Mouse (Mus musculus) liver, embryonic 12.5 days (tissue): Measurements from ENCODE around the gene Rph3al. TPM values are rescaled to one million over a fixed set of nuclear protein-coding genes. Genes with fewer than 3 reads are reported as not detected.

Experiments used
- ATAC-seq: fragments of 200-750 bp; cut with Nextera tagmentation; 2 replicates; pipeline ENCODE4 v1.8.0; 2017; ENCODE audit warnings: moderate number of reproducible peaks, mild to moderate bottlenecking, moderate library complexity
- H3K27ac ChIP-seq: fragments of 300-500 bp; sonication (generic); 2 replicates; pipeline ENCODE4 v1.5.1; 2016; ENCODE audit warnings: mild to moderate bottlenecking
- H3K27me3 ChIP-seq: fragments of 300-500 bp; sonication (generic); replicated peaks from 2 replicates; pipeline ENCODE4 v1.6.1; 2016; ENCODE audit warnings: mild to moderate bottlenecking, moderate library complexity
- H3K36me3 ChIP-seq: fragments of 300-500 bp; sonication (generic); 2 replicates; pipeline ENCODE4 v1.6.1; 2016; ENCODE audit warnings: mild to moderate bottlenecking, moderate library complexity
- H3K4me1 ChIP-seq: fragments of 300-500 bp; sonication (generic); 2 replicates; pipeline ENCODE4 v1.6.1; 2016
- H3K4me2 ChIP-seq: fragments of 300-500 bp; sonication (generic); 2 replicates; pipeline ENCODE4 v1.6.1; 2016; ENCODE audit warnings: mild to moderate bottlenecking, moderate library complexity
- H3K4me3 ChIP-seq: fragments of 300-500 bp; sonication (generic); 2 replicates; pipeline ENCODE4 v1.5.1; 2016; ENCODE audit warnings: mild to moderate bottlenecking, moderate library complexity
- H3K9ac ChIP-seq: fragments of 300-500 bp; sonication (generic); 2 replicates; pipeline ENCODE4 v1.6.1; 2016; ENCODE audit warnings: mild to moderate bottlenecking, moderate library complexity
- H3K9me3 ChIP-seq: fragments of 300-500 bp; sonication (generic); replicated peaks from 2 replicates; pipeline ENCODE4 v1.6.1; 2016; ENCODE audit warnings: mild to moderate bottlenecking, moderate library complexity
- WGBS: fragments of 180-500 bp; shearing (Covaris S2); methylation state at CpG from one replicate; pipeline ENCODE4 v1.1.7; 2016; ENCODE audit not compliant: insufficient replicate concordance; 5-methylcytosine and 5-hydroxymethylcytosine counted together
- polyA plus RNA-seq: library from polyadenylated mRNA; unstranded; fragments of >200 nt; fragmentation: Nextera tagmentation; extraction: Ambion mirVana; gene quantifications from 2 replicates; pipeline ENCODE4 v1.2.1, GENCODE M21; 2016

Gene Rph3al
- polyA plus RNA-seq, 1 experiment from 2014 or later, result 0.57 TPM

- H3K36me3 ChIP-seq, result no peaks in the 10 kb centered on the region
- H3K4me1 ChIP-seq, result no peaks in the 10 kb centered on the region
- peaks cover 34% of the 10 kb centered on the region for H3K27me3 ChIP-seq
- H3K9ac ChIP-seq, result no peak overlapping the region
- 73% methylated on average over 5 of the region's 5 CpGs for WGBS
- no peak overlapping the region for H3K4me3 ChIP-seq
- no peak overlapping the region for H3K27ac ChIP-seq
- no peak for ATAC-seq
- no peaks in the 10 kb centered on the region for H3K9me3 ChIP-seq
- H3K4me2 ChIP-seq, result no peak overlapping the region
These were observed 67.8 kb downstream of the Rph3al start for GRCm38 (mm10) chr11:75870386-75870785.

GRCm38 (mm10) chr11:75869898-75870297 is 68.3 kb downstream of the Rph3al start:
- Histone ChIP-seq H3K36me3 (no peaks in the 10 kb centered on the region), H3K4me1 (no peaks in the 10 kb centered on the region), H3K4me2 (no peak overlapping the region), H3K9me3 (no peaks in the 10 kb centered on the region), H3K27ac (no peak overlapping the region), H3K27me3 (peaks cover 38% of the 10 kb centered on the region), H3K4me3 (no peak overlapping the region), H3K9ac (no peak overlapping the region)
- 58% methylated on average over 5 of the region's 5 CpGs for WGBS
- ATAC-seq, result no peak

GRCm38 (mm10) chr11:75866861-75867260 is 71.4 kb downstream of the Rph3al start:
- no peak for ATAC-seq
- H3K4me2 ChIP-seq, result no peak overlapping the region
- H3K36me3 ChIP-seq, result no peaks in the 10 kb centered on the region
- peaks cover 44% of the 10 kb centered on the region for H3K27me3 ChIP-seq
- H3K9me3 ChIP-seq, result no peaks in the 10 kb centered on the region
- H3K9ac ChIP-seq, result no peak overlapping the region
- 55% methylated on average over 4 of the region's 4 CpGs for WGBS
- no peak overlapping the region for H3K4me3 ChIP-seq
- no peaks in the 10 kb centered on the region for H3K4me1 ChIP-seq
- no peak overlapping the region for H3K27ac ChIP-seq

- no peak overlapping the region for H3K27ac ChIP-seq
These were observed 72.4 kb downstream of the Rph3al start for GRCm38 (mm10) chr11:75865859-75866258.

DNA sequence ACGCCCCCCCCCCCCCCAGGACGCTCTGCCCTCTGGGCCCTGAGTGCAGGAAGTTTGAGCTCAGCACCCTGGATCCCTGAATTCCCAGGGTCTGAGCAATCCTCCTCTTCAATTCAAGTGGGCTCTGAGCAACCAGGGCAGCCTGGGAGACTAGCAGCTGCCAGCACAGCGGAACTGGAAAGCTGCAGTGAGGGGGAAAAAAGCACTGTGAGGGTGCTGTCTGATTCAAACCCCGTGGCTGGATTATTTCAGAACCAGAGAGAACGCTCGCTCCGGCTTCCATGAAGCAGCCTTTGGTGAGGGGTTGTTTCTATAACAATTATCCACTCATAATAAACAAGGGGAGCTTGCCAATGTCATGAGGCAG is 73.0 kb downstream of the Rph3al start:
- Histone ChIP-seq H3K4me2 (no peak overlapping the region), H3K4me3 (no peak overlapping the region), H3K9me3 (no peaks in the 10 kb centered on the region), H3K4me1 (no peaks in the 10 kb centered on the region), H3K27me3 (peaks cover 29% of the 10 kb centered on the region), H3K36me3 (no peaks in the 10 kb centered on the region), H3K27ac (no peak overlapping the region), H3K9ac (no peak overlapping the region)
- no peak for ATAC-seq
- 35% methylated on average over 7 of the region's 7 CpGs for WGBS

More at GRCm38 (mm10) chr11:75865859-75866258, 72.4 kb downstream of the Rph3al start:
- no peaks in the 10 kb centered on the region for H3K36me3 ChIP-seq
- no peak overlapping the region for H3K4me3 ChIP-seq
- no peak overlapping the region for H3K9ac ChIP-seq
- H3K27me3 ChIP-seq, result peaks cover 34% of the 10 kb centered on the region
- WGBS, result 43% methylated on average over 9 of the region's 9 CpGs
- H3K4me1 ChIP-seq, result no peaks in the 10 kb centered on the region
- H3K4me2 ChIP-seq, result no peak overlapping the region
- no peaks in the 10 kb centered on the region for H3K9me3 ChIP-seq
- no peak for ATAC-seq

DNA sequence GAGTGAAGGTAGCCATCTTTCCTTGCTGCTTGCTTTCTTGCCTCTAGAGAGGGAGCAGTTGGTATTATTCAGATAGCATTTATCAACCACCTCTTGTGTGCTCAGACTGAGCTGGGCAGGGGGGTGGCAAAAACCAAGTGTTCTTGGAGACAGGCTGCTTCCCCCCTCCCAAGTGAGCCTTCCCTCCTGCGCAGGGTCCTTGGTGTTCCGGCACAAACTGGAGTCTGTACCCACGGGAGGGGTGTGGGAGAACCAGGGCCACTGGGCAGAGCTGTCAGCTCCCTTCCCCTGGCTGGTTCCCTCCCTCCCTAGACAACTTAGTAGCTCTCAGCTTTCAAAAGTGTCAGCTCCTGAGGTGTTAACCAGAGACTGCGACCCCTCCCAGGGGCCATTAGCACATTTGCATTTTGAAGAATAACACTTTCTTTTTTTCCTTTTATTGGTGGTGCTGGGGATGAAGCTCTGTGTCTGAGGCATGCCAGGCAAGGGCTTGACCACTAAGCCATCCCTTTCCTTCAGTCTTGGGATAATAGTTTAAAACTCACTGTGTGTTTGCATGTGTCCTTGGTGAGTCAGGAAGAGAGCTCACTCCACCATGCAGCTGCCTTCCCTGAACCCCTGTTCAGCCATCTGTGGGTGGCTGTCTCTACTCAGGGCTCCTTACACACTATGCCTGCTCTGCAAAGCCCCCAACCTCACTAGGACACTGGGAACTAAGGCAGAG is 73.5 kb downstream of the Rph3al start:
- Histone ChIP-seq H3K27me3 (peaks cover 24% of the 10 kb centered on the region), H3K4me3 (no peak overlapping the region), H3K27ac (no peak overlapping the region), H3K36me3 (no peaks in the 10 kb centered on the region), H3K9me3 (no peaks in the 10 kb centered on the region), H3K4me1 (no peaks in the 10 kb centered on the region), H3K4me2 (no peak overlapping the region), H3K9ac (no peak overlapping the region)
- WGBS, result 34% methylated on average over 4 of the region's 4 CpGs
- no peak for ATAC-seq

DNA sequence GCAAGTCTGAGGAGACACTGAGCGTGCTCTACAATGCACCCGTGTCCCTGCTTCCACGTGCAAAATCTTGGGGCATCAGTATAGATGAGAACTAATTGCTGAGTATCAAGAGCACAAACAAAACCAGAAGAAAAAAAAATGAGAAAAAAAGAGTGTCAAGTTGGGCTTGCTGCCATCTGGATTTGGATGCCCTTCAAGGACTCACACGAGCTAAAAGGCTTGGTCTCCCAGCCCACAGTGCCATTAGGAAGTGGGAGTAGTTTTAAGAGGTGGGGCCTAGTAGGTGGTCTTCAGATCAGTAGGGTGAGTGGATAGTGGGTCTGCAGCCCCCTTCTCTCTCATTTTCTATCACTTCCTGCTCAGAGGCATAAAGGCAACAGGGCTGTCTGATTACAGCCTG is 75.8 kb downstream of the Rph3al start:
- ATAC-seq, result no peak
- Histone ChIP-seq H3K4me3 (no peak overlapping the region), H3K27me3 (peaks cover 14% of the 10 kb centered on the region; the same call in 1 of the 2 replicates), H3K36me3 (no peaks in the 10 kb centered on the region), H3K4me2 (no peak overlapping the region), H3K27ac (no peak overlapping the region), H3K4me1 (no peaks in the 10 kb centered on the region), H3K9ac (no peak overlapping the region), H3K9me3 (no peaks in the 10 kb centered on the region)
- WGBS, result 73% methylated on average over 4 of the region's 4 CpGs

DNA sequence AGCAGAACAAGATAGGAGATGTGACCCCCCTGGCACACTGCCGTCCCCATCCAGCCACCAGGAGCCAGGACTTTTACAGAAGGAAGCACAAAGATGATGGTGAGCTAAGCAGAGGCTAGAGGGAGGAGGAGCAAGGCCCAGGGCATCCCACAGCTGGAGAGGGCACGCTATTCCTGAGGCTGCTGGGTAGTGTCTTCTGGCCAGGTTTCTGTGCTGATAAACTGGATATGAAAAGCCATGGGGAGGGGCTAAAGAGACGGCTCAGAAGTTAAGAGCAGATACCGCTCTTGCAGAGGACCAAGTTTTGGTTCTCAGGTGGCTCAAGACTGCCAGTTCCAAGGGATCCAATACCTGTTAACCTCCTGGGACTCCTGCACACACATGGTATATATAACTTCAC is 76.6 kb downstream of the Rph3al start:
- ATAC-seq, result no peak
- H3K27ac ChIP-seq, result no peak overlapping the region
- WGBS, result 42% methylated on average over 4 of the region's 4 CpGs

DNA sequence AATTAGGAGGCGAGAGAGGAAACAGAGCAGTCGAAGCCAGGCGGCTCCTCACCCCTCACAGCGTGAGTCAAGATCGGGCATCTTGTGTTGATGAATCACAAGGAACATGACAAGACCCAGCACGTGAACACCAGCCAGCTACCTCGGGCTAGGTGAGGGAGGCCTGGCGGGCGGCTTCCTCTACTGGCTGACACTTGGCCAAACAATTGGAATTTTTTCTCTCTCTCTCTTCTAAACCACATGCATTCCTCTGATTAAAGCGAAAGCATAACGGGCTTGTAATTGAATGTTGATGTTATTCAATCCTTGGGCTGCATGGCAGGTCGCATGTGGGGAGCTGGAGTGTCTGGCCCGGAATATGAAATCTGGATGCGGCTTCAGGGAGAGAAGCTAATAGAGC is 77.0 kb downstream of the Rph3al start:
- ATAC-seq, result no peak
- H3K4me1 ChIP-seq, result no peaks in the 10 kb centered on the region
- no peak overlapping the region for H3K4me3 ChIP-seq
- H3K27me3 ChIP-seq, result peaks cover 14% of the 10 kb centered on the region; the same call in 1 of the 2 replicates
- no peak overlapping the region for H3K4me2 ChIP-seq
- no peak overlapping the region for H3K9ac ChIP-seq
- no peak overlapping the region for H3K27ac ChIP-seq
- no peaks in the 10 kb centered on the region for H3K9me3 ChIP-seq
- WGBS, result 62% methylated on average over 14 of the region's 14 CpGs
- no peaks in the 10 kb centered on the region for H3K36me3 ChIP-seq

More for the DNA sequence above, 76.6 kb downstream of the Rph3al start:
- Histone ChIP-seq H3K9ac (no peak overlapping the region), H3K4me1 (no peaks in the 10 kb centered on the region), H3K27me3 (peaks cover 14% of the 10 kb centered on the region; the same call in 1 of the 2 replicates), H3K4me2 (no peak overlapping the region), H3K36me3 (no peaks in the 10 kb centered on the region), H3K9me3 (no peaks in the 10 kb centered on the region), H3K4me3 (no peak overlapping the region)

DNA sequence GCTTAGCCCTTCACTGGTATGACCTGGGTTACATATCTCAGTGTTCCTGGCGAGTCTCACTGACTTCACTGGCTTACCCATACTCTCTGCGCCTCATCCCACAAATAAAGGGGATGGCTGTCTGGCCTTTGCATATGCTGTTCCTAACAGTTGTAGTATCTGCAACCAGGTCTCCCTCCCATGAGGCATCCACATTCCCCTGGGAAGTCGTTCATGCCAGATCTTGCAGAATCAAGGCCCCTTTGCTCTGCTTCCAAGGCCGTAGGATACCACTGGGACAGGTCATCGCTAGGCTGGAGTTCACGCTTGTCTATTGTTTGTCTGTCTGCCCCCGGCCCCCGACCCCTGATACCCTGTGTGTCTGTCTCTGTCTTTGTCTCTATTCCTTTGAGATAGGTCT is 78.8 kb downstream of the Rph3al start:
- H3K36me3 ChIP-seq, result no peaks in the 10 kb centered on the region
- H3K4me2 ChIP-seq, result no peak overlapping the region
- no peak overlapping the region for H3K9ac ChIP-seq
- no peak overlapping the region for H3K4me3 ChIP-seq
- H3K9me3 ChIP-seq, result no peaks in the 10 kb centered on the region
- 0 out of 2 replicates have a peak, but pooled peaks cover 3% of the 10 kb centered on the region for H3K27me3 ChIP-seq
- no peak overlapping the region for H3K27ac ChIP-seq
- 67% methylated on average over 8 of the region's 8 CpGs for WGBS
- no peaks in the 10 kb centered on the region for H3K4me1 ChIP-seq
- no peak for ATAC-seq

GRCm38 (mm10) chr11:75858975-75859374 is 79.3 kb downstream of the Rph3al start:
- no peak overlapping the region for H3K4me3 ChIP-seq
- H3K36me3 ChIP-seq, result no peaks in the 10 kb centered on the region
- no peak for ATAC-seq
- H3K9ac ChIP-seq, result no peak overlapping the region
- H3K27ac ChIP-seq, result no peak overlapping the region
- 47% methylated on average over 2 of the region's 2 CpGs for WGBS
- H3K27me3 ChIP-seq, result no peaks in the 10 kb centered on the region
- no peaks in the 10 kb centered on the region for H3K4me1 ChIP-seq
- no peak overlapping the region for H3K4me2 ChIP-seq
- no peaks in the 10 kb centered on the region for H3K9me3 ChIP-seq

- Histone ChIP-seq H3K27me3 (no peaks in the 10 kb centered on the region), H3K27ac (no peak overlapping the region), H3K4me3 (no peak overlapping the region), H3K4me1 (no peaks in the 10 kb centered on the region), H3K4me2 (no peak overlapping the region), H3K9me3 (no peaks in the 10 kb centered on the region), H3K9ac (no peak overlapping the region), H3K36me3 (no peaks in the 10 kb centered on the region)
- WGBS, result 14% methylated on average over 3 of the region's 3 CpGs
- no peak for ATAC-seq
These were observed 80.4 kb downstream of the Rph3al start for GRCm38 (mm10) chr11:75857781-75858180.

DNA sequence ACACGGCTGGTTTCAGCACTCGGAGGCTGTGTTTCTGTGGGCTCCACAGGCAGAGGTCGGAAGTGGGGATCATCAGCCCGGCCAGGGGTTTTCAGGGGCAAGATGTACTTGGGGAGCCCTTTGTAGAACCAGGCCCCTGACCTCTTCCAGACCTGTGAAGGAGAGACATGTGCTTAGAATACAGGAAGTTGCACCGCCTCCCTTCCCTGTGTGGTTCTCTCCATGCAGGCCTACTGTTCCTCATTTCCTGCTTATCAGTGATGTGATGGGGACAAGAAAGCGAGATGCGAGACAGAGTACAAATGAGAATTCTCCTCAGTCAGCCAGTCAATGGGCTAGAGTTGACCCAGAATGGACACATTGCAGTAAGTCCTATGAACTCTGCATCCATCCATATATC is 83.9 kb downstream of the Rph3al start:
- Histone ChIP-seq H3K9ac (no peak overlapping the region), H3K4me3 (no peak overlapping the region), H3K36me3 (no peaks in the 10 kb centered on the region), H3K27me3 (no peaks in the 10 kb centered on the region), H3K9me3 (no peaks in the 10 kb centered on the region), H3K4me2 (no peak overlapping the region), H3K27ac (no peak overlapping the region), H3K4me1 (no peaks in the 10 kb centered on the region)
- 60% methylated on average over 7 of the region's 7 CpGs for WGBS
- no peak for ATAC-seq
